ENCODE assay signal across 9 mouse cellular contexts in the genomic region with DNA sequence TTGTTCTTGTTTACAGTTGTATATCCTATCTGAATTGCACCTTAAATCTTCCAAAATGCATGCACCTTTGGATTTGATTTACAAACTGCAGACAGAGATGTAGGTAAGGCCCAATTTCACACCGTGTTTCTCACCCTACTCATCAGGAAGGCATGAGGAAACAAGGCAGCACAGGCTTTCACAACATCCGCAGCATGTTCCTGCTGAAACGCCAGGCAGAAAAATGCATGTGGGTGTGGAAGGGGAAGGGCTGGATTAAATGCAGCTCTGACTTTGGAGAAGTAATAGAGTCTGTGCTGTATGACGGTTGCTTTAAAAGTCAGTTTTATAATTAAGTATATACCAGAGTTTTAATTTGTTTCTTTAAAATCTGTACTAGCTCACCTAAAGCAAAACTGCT. TPM values are rescaled to one million over a fixed set of nuclear protein-coding genes. Genes with fewer than 3 reads are reported as not detected.
A peak's percentile ranks its signal among the peaks of the same experiment; 100 is the strongest.
DNase-seq lines count a peak whose midpoint lies in the region; ATAC-seq and TF ChIP-seq lines count a peak whose summit lies in the region.
"Had no signal": no experiment of that assay in that cellular context is flagged by ENCODE, and none has a peak within 500 bp of the region (broad histone marks: within the 10 kb centered on the region; RNA-seq: fewer than 3 reads in every experiment).

No protein-coding gene starts in this region.

- no peak for TF ChIP-seq EP300 in heart, postnatal 0 days (IDR thresholded peaks at IDR 0.05; ENCODE audit: low read depth)

- no peak for TF ChIP-seq POLR2A in cerebellum, adult 2 months (IDR thresholded peaks at IDR 0.05; ENCODE audit: borderline replicate concordance, insufficient read depth, low read length)

- H3K9ac ChIP-seq in heart, postnatal 0 days (replicated peaks; ENCODE audit: low read depth, low read length) = no peak overlapping the region
- H3K9ac ChIP-seq in forebrain, postnatal 0 days = no peak overlapping the region

- no peaks in the 10 kb centered on the region for H3K27me3 ChIP-seq in heart, postnatal 0 days (ENCODE audit: control insufficient read depth, insufficient read depth, low read length)
- no peaks in the 10 kb centered on the region for H3K27me3 ChIP-seq in forebrain, postnatal 0 days (ENCODE audit: insufficient read depth, low read length)
- no peaks in the 10 kb centered on the region; the same call in 1 of the 2 replicates for H3K27me3 ChIP-seq in cerebellum, adult 2 months (ENCODE audit: control insufficient read depth, insufficient read depth, low read length)

- WGBS in heart, postnatal 0 days = 18% methylated on average over 4 of the region's 4 CpGs
- 52% methylated on average over 4 of the region's 4 CpGs for WGBS in forebrain, postnatal 0 days
- WGBS in cerebellum, adult 2 months = 92% methylated on average over 4 of the region's 4 CpGs

- no peak overlapping the region for H3K4me3 ChIP-seq in heart, postnatal 0 days (ENCODE audit: low read depth, low read length)
- H3K4me3 ChIP-seq in forebrain, postnatal 0 days (ENCODE audit: low read depth, low read length) = no peak overlapping the region
- no peak overlapping the region for H3K4me3 ChIP-seq in cerebellum, adult 2 months (replicated peaks; ENCODE audit: insufficient read depth, low read depth, low read length)

- TF ChIP-seq CTCF in heart, postnatal 0 days (IDR thresholded peaks at IDR 0.05; ENCODE audit: low read depth) = no peak
- no peak for TF ChIP-seq CTCF in forebrain, postnatal 0 days (IDR thresholded peaks at IDR 0.05; ENCODE audit: low read depth)
- no peak for TF ChIP-seq CTCF in cerebellum, adult 2 months (IDR thresholded peaks at IDR 0.05; ENCODE audit: borderline replicate concordance, insufficient read depth, low read depth, low read length)

- peak overlapping the region; percentile 6 for H3K27ac ChIP-seq in heart, postnatal 0 days (ENCODE audit: low read depth)
- H3K27ac ChIP-seq in forebrain, postnatal 0 days (ENCODE audit: low read depth, low read length) = no peak overlapping the region
- H3K27ac ChIP-seq in cerebellum, adult 2 months (ENCODE audit: insufficient read depth, low read length) = no peak overlapping the region

- H3K4me1 ChIP-seq in heart, postnatal 0 days (ENCODE audit: control insufficient read depth, insufficient read depth) = peaks cover 3% of the 10 kb centered on the region; the same call in 1 of the 2 replicates
- peaks cover 6% of the 10 kb centered on the region; the same call in 1 of the 2 replicates for H3K4me1 ChIP-seq in forebrain, postnatal 0 days (ENCODE audit: insufficient read depth)
- no peaks in the 10 kb centered on the region for H3K4me1 ChIP-seq in cerebellum, adult 2 months (ENCODE audit: control insufficient read depth, insufficient read depth, low read length)

- peak; percentile 86 for ATAC-seq in common myeloid progenitor, adult 5-6 weeks (replicated peaks; ENCODE audit: low read depth, poor library complexity, severe bottlenecking)
- no peak for ATAC-seq in heart, postnatal 0 days (ENCODE audit: insufficient read depth, low read depth)
- no peak for ATAC-seq in forebrain, postnatal 0 days

- H3K9me3 ChIP-seq in heart, postnatal 0 days (replicated peaks; ENCODE audit: control insufficient read depth, low read length) = no peaks in the 10 kb centered on the region
- no peaks in the 10 kb centered on the region for H3K9me3 ChIP-seq in forebrain, postnatal 0 days (ENCODE audit: low read length)

- H3K36me3 ChIP-seq in heart, postnatal 0 days (replicated peaks; ENCODE audit: control insufficient read depth, insufficient read depth, low read length) = no peaks in the 10 kb centered on the region
- no peaks in the 10 kb centered on the region for H3K36me3 ChIP-seq in forebrain, postnatal 0 days (ENCODE audit: insufficient read depth)

- no peak overlapping the region for H3K4me2 ChIP-seq in heart, postnatal 0 days (ENCODE audit: low read depth, low read length)
- no peak overlapping the region for H3K4me2 ChIP-seq in forebrain, postnatal 0 days (ENCODE audit: low read depth)

- peak; percentile 23 for DNase-seq in left cerebral cortex, adult 11 months (ENCODE audit: low spot score)
- no peak for DNase-seq in left cerebral cortex, adult 8-10 months (ENCODE audit: low spot score in 2 of 2)
- no peak for DNase-seq in heart, postnatal 0 days (ENCODE audit: low spot score)
- peak; percentile 30 for DNase-seq in lung, postnatal 14 days
- DNase-seq in forebrain, postnatal 0 days = no peak
- no peak for DNase-seq in kidney, postnatal 14 days
- no peak for DNase-seq in cerebellum, adult 2 months
- DNase-seq: kidney, postnatal 36 days had no signal

RNA-seq across cellular contexts. Expression of a gene that starts 1.9 kb away (rescaled TPM):
- total RNA-seq in left cerebral cortex, adult 8-10 months (2022) = 100 to 1,000 TPM; 403 to 500 (median 438) TPM
- total RNA-seq in common myeloid progenitor, adult 5-6 weeks (2017) = 8.3 and 12.4 TPM in 2 replicates
- 9.0 and 11.4 TPM in 2 replicates for total RNA-seq in heart, postnatal 0 days (2014; rRNA removed; ENCODE audit: low replicate concordance)
- polyA plus RNA-seq in heart, postnatal 0 days (2015; fragmentation: Nextera tagmentation; extraction: Ambion mirVana) = 1.8 and 1.9 TPM in 2 replicates
- total RNA-seq in forebrain, postnatal 0 days (2014; rRNA removed) = 40.9 and 47.6 TPM in 2 replicates
- polyA plus RNA-seq in forebrain, postnatal 0 days (2015; fragmentation: Nextera tagmentation; extraction: Ambion mirVana) = 8.6 and 12.9 TPM in 2 replicates
- polyA plus RNA-seq in cerebellum, adult 2 months (2012; rRNA removed) = 21.0 and 21.5 TPM in 2 replicates

Comparison
In these comparisons a context has a peak if more than half of its experiments do, and no peak if none do; other contexts are left out.
1. DNase-seq: peak in left cerebral cortex, adult 11 months (single experiment) and lung, postnatal 14 days (single experiment); none in left cerebral cortex, adult 8-10 months (0 of 2), heart, postnatal 0 days (single experiment), forebrain, postnatal 0 days (single experiment), kidney, postnatal 14 days (single experiment) and cerebellum, adult 2 months (0 of 2).